Mouse (Mus musculus) hindbrain, embryonic 15.5 days (tissue): ENCODE data around the gene Mrps10. TPM values are rescaled to one million over a fixed set of nuclear protein-coding genes. Genes with fewer than 3 reads are reported as not detected.
"Not testable (repeated sequence)": the region's sequence is repeated elsewhere in the genome, so short reads cannot be mapped to it uniquely, and the experiment has no call there.

Experiments used
- ATAC-seq: fragments of 200-750 bp; cut with Nextera tagmentation; 2 replicates; pipeline ENCODE4 v1.8.0; 2017; ENCODE audit warnings: low read depth, moderate number of reproducible peaks, moderate TSS enrichment; ENCODE audit not compliant: low FRiP score
- H3K27ac ChIP-seq: fragments of 300-500 bp; sonication (generic); replicated peaks from 2 replicates; pipeline ENCODE4 v1.5.1; 2015; ENCODE audit warnings: mild to moderate bottlenecking, inconsistent platforms
- H3K27me3 ChIP-seq: fragments of 300-500 bp; sonication (generic); 2 replicates; pipeline ENCODE4 v1.6.1; 2015; ENCODE audit warnings: control low read depth, inconsistent platforms
- H3K36me3 ChIP-seq: fragments of 300-500 bp; sonication (generic); 2 replicates; pipeline ENCODE4 v1.6.1; 2015; ENCODE audit warnings: control low read depth, inconsistent platforms
- H3K4me1 ChIP-seq: fragments of 300-500 bp; sonication (generic); replicated peaks from 2 replicates; pipeline ENCODE4 v1.6.1; 2015; ENCODE audit warnings: control low read depth, inconsistent platforms
- H3K4me2 ChIP-seq: fragments of 300-500 bp; sonication (generic); 2 replicates; pipeline ENCODE4 v1.6.1; 2015; ENCODE audit warnings: moderate library complexity, mild to moderate bottlenecking, inconsistent platforms
- H3K4me3 ChIP-seq: fragments of 300-500 bp; sonication (generic); 2 replicates; pipeline ENCODE4 v1.5.1; 2015; ENCODE audit warnings: mild to moderate bottlenecking, inconsistent platforms
- H3K9ac ChIP-seq: fragments of 300-500 bp; sonication (generic); 2 replicates; pipeline ENCODE4 v1.6.1; 2015; ENCODE audit warnings: inconsistent platforms
- H3K9me3 ChIP-seq: fragments of 300-500 bp; sonication (generic); 2 replicates; pipeline ENCODE4 v1.6.1; 2016; ENCODE audit warnings: control low read depth, inconsistent platforms
- WGBS: fragments of 180-500 bp; shearing (Covaris S2); methylation state at CpG from one replicate; pipeline ENCODE4 v1.1.7; 2015; 5-methylcytosine and 5-hydroxymethylcytosine counted together
- polyA plus RNA-seq: library from polyadenylated mRNA; unstranded; fragments of >200 nt; fragmentation: Nextera tagmentation; extraction: Ambion mirVana; gene quantifications from 2 replicates; pipeline ENCODE4 v1.2.1, GENCODE M21; 2015

The Mrps10 gene
- 66.4 and 70.3 TPM in 2 replicates for polyA plus RNA-seq

DNA sequence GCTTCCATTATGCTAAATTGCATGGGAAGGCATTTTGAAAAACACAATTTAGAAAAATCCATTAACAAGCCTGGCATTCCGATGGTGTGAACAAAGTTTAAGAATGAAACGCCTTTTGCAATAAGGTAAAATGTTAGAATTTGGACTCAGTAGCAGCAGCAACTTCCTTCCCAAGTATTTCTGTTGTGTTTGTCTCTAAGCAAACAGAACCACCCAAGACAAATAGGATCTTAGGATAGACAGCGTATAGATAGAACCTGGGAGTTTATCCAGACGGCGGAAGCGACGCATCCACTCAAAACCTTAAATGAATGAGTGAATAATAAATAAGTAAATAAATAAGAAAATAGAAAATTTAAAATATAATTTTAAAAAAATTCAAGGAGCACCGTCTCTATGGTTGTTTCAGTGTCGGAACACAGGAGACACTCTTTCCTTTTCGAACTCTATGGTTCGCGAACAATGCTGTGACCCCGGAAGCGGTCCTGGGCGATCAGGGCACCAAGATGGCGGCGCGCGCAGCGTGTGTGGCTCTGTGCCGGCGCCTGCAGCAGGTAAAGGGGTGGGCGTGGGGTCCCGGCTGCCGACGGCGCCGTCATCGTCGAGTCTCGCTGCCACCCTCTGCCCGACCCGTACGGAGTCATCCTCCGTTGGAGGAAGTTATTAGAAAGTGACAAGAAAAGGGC lies at the start of gene Mrps10:
Gene Mrps10 (plus strand): TSS at position 487 of the 686 bp plus-strand sequence.
- H3K4me1 ChIP-seq, result peaks cover 18% of the 10 kb centered on the region
- H3K9me3 ChIP-seq, result no peaks in the 10 kb centered on the region
- peak within 1 kb of the TSS; percentile 86 for H3K4me3 ChIP-seq
- peak within 1 kb of the TSS; percentile 88 for H3K27ac ChIP-seq
- 4% methylated on average over 35 of the region's 35 CpGs for WGBS
- peak within 1 kb of the TSS; percentile 87 for H3K4me2 ChIP-seq
- H3K9ac ChIP-seq, result peak within 1 kb of the TSS; percentile 68
- peak; percentile 94 for ATAC-seq
- H3K27me3 ChIP-seq, result peaks cover 6% of the 10 kb centered on the region
- peaks cover 11% of the 10 kb centered on the region; the same call in 1 of the 2 replicates for H3K36me3 ChIP-seq

DNA sequence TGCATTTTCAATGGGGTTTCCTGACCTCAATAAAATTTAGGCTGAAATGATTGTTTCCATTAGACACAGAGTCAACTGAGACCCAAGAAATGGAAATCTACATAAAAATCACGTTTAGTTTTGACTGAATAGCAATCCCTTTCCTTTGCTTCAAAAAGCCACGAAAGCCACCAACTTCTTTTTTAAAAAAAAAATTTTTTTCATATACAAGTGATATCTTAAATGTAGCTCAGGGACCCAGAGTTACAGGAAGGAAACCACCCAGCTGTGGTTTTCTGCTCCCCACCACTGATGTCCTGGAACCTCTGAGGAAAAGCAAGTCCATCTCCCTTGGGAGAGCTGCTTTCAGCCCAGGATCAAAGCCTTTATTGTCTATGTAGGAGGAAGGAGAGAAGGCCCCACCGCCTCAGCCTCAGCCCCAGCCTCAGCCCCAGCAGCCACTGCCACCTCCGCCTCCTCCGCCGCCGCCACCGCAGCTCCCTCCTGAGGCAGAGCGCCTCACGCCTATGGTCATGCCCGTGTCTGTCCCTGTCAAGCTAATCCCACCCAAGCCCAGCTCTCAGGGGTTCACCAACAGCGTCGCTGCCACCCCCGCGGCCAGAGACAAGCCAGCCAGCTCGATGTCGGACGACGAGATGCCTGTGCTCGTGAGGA lies 49.6 kb upstream of the Mrps10 start:
- Histone ChIP-seq H3K27me3 (no peaks in the 10 kb centered on the region), H3K9me3 (no peaks in the 10 kb centered on the region), H3K27ac (no peak overlapping the region), H3K4me3 (no peak overlapping the region), H3K9ac (no peak overlapping the region), H3K36me3 (peaks cover 16% of the 10 kb centered on the region), H3K4me1 (no peaks in the 10 kb centered on the region), H3K4me2 (no peak overlapping the region)
- 76% methylated on average over 20 of the region's 20 CpGs for WGBS
- ATAC-seq, result no peak

DNA sequence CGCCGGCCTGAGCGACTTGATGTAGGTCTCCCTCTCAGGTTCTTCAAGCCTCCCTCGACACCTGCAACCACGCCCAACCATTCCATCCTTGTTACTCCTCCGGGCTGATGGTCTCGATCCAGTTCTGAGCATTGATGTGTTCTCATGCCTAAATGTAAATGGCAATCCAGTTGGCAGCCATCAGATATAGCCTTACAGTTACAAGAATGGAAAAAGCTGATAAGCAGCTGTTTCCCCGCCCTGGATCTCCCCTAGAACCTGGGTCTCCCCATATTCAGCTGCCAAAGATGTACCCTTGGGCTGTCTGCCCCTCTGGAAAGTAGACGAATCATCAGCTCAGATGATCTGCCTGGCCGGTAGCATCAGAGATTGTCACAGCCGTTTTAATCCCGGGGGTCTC lies 48.9 kb upstream of the Mrps10 start:
- Histone ChIP-seq H3K27ac (no peak overlapping the region), H3K36me3 (peaks cover 11% of the 10 kb centered on the region)
- WGBS, result 94% methylated on average over 12 of the region's 12 CpGs

DNA sequence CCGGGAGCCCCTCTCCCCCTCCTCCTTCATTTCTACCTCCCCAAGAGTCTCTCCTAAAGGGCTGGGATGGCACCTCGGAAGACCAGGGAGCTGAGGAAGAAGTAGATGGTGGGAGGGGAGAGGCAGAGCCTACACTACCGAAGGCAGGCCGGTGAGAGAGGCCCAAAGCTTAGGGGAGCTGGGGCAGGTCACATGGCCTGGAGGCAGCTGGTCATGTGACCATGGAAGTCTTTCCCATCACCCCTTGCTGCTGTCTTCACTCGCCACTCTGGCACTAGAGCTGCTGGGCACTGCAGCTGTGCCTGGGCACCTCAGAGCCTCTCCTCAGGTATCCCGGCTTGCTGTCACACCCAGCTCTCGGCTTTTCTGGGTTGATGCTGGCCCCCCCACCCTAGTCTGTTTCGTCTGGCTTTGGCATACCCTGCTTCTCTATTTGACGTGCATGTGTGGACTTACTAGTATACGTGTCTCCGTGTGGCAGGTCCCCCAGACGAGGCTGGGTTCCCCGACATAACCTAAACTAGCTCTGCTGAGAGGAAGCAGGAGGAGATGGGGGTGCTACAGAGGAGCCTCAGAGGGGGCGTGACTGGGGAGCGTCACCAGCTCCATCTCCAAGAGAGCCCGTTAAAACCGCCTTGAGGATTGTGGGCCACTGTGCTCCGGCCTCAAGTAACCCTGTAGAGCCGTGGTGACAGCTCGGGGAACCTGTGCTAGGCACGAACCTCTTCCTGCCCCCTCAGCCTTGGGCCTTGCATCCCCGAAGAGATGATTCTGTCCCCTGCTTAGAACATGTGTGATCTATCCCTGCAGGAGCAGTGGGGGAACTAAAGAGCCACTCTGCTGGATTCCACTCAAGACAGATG lies 46.3 kb upstream of the Mrps10 start:
- no peak overlapping the region for H3K4me3 ChIP-seq
- ATAC-seq, result no peak
- H3K9me3 ChIP-seq, result no peaks in the 10 kb centered on the region
- 90% methylated on average over 22 of the region's 22 CpGs for WGBS
- H3K4me2 ChIP-seq, result no peak overlapping the region
- H3K27ac ChIP-seq, result no peak overlapping the region
- no peak overlapping the region for H3K9ac ChIP-seq
- no peaks in the 10 kb centered on the region for H3K4me1 ChIP-seq
- H3K27me3 ChIP-seq, result no peaks in the 10 kb centered on the region
- peaks cover 10% of the 10 kb centered on the region for H3K36me3 ChIP-seq

More for the DNA sequence above, 48.9 kb upstream of the Mrps10 start:
- H3K9me3 ChIP-seq, result no peaks in the 10 kb centered on the region
- no peak for ATAC-seq
- no peaks in the 10 kb centered on the region for H3K4me1 ChIP-seq
- H3K27me3 ChIP-seq, result no peaks in the 10 kb centered on the region
- no peak overlapping the region for H3K4me3 ChIP-seq
- H3K4me2 ChIP-seq, result no peak overlapping the region
- H3K9ac ChIP-seq, result no peak overlapping the region

DNA sequence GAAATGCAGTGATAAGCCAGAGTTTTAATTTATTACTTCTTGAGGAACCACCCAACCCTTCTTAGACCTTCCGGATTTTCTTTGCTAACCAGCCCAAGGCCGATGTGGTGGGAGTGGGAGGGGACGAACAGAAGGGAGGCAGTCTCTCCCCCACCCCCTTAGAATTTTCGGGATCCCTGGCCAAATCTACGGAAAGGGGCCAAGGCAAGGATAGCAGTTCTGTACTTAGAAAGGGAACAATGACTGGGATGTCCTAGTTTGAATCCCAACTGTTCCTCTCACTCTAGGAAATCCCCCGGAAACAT lies 45.7 kb upstream of the Mrps10 start:
- H3K36me3 ChIP-seq, result peaks cover 13% of the 10 kb centered on the region
- no peak for ATAC-seq
- no peak overlapping the region for H3K27ac ChIP-seq
- H3K4me3 ChIP-seq, result no peak overlapping the region
- H3K4me2 ChIP-seq, result no peak overlapping the region
- H3K27me3 ChIP-seq, result no peaks in the 10 kb centered on the region
- H3K9ac ChIP-seq, result no peak overlapping the region
- WGBS, result 94% methylated on average over 6 of the region's 6 CpGs
- H3K9me3 ChIP-seq, result no peaks in the 10 kb centered on the region
- no peaks in the 10 kb centered on the region for H3K4me1 ChIP-seq

DNA sequence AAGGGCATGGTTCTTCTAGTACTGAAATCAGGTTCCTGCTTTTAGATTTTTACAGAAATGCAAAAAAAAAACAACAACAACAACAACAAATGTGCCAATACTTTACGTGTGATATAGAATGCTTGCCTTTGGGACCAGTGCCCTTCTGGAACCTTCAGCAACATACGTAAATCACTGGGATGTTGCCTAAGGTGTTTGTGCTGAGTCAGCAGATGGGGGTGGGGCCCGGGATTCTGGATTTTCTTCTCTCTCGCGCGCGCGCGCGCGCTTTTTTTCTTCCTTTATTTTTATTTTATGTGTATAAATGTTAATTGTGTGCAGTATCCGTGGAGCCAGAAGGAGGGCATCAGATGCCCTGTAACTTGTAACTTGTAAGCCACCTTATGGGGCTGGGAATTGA lies 41.1 kb upstream of the Mrps10 start:
- no peak for ATAC-seq
- no peak overlapping the region for H3K9ac ChIP-seq
- H3K36me3 ChIP-seq, result peaks cover 38% of the 10 kb centered on the region
- H3K4me2 ChIP-seq, result no peak overlapping the region
- H3K9me3 ChIP-seq, result no peaks in the 10 kb centered on the region
- H3K27me3 ChIP-seq, result no peaks in the 10 kb centered on the region
- no peak overlapping the region for H3K4me3 ChIP-seq
- H3K27ac ChIP-seq, result no peak overlapping the region
- 94% methylated on average over 12 of the region's 12 CpGs for WGBS
- H3K4me1 ChIP-seq, result 0 out of 2 replicates have a peak, but pooled peaks cover 7% of the 10 kb centered on the region

DNA sequence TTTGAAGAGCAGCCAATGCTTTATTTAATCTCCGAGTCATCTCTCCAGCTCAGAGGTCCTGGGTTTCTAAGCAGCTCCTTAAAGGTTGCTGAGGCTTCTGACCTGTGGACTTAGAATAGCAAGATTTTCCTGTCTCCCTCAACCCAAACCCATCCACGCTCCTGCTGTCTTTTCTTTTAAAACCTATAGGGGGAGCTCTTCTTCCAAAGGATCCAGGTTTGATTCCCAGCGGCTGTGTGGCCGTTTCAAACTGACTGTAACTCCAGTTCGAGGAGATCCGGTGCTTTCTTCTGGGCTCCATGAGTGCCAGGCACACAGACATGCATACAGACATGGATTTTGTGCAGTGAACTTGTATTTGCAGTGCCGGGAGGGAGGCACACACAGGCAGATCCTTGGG lies 40.7 kb upstream of the Mrps10 start:
- Histone ChIP-seq H3K9ac (no peak overlapping the region), H3K36me3 (peaks cover 38% of the 10 kb centered on the region), H3K4me2 (no peak overlapping the region), H3K4me3 (no peak overlapping the region), H3K9me3 (no peaks in the 10 kb centered on the region), H3K27me3 (no peaks in the 10 kb centered on the region), H3K4me1 (0 out of 2 replicates have a peak, but pooled peaks cover 7% of the 10 kb centered on the region), H3K27ac (no peak overlapping the region)
- no peak for ATAC-seq
- WGBS, result 72% methylated on average over 7 of the region's 7 CpGs

DNA sequence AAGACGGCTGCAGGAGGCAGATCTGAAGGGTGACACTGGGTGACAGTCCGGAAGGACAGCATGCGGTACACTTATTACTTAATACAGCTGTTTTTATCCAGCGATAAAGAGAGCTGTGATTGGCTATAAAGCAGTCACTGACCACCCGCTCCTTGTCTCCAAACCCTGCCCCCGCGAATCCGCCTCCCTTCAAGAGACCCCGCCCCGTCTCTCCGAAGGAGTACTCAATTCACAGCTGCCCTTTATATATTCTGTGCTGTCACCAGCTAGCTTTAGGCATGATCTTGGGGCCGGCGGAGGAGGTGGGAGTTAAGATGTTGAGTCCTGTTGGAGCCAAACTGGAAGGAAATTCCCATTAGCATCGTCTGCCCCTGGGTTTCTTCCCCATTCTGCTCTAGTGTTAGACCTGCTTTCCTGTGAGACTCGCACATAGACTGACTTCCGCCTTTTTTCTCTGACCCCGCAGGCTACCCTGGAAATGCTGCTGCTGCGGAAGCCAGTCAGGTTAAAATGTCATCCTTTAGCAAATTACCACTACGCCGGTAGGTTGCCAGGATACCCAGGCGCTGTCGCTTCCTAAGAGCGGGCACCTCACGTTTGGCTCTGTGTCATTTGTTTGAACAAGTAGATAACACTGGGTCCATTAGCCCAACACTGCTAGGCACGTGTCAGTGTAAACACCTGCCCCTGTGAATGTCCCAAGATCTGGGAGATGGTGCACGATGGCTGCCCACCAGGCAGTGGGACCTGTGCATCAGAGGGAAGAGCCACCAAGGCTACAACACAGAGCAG lies 39.9 kb upstream of the Mrps10 start:
- H3K36me3 ChIP-seq, result peaks cover 38% of the 10 kb centered on the region
- H3K4me3 ChIP-seq, result no peak overlapping the region
- H3K27ac ChIP-seq, result no peak overlapping the region
- no peaks in the 10 kb centered on the region for H3K27me3 ChIP-seq
- H3K9me3 ChIP-seq, result no peaks in the 10 kb centered on the region
- WGBS, result 91% methylated on average over 26 of the region's 26 CpGs
- no peak overlapping the region for H3K9ac ChIP-seq
- no peak overlapping the region for H3K4me2 ChIP-seq
- ATAC-seq, result no peak
- 0 out of 2 replicates have a peak, but pooled peaks cover 14% of the 10 kb centered on the region for H3K4me1 ChIP-seq

DNA sequence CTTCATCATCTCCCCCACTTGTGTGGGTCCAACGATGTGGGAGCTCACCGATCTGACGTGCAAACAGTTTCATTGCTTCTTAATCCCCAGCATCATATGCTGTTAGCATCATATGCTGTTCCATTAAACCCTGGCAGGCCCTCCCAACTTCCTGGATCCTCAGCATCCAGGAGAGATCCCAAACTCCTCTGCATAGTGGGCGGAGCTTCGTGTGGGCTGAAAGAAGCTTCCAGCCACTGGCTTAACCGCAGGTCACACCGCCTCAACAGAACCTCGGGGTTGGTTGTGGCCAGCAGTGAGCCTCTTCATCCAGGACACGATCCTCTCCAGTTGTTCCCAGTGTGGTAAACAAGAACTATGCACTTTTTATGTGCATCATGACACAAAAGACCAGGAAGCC lies 38.1 kb upstream of the Mrps10 start:
- 0 out of 2 replicates have a peak, but pooled peaks cover 17% of the 10 kb centered on the region for H3K4me1 ChIP-seq
- H3K4me2 ChIP-seq, result no peak overlapping the region
- H3K27ac ChIP-seq, result no peak overlapping the region
- 92% methylated on average over 9 of the region's 9 CpGs for WGBS
- H3K27me3 ChIP-seq, result no peaks in the 10 kb centered on the region
- no peak overlapping the region for H3K9ac ChIP-seq
- H3K9me3 ChIP-seq, result no peaks in the 10 kb centered on the region
- H3K36me3 ChIP-seq, result peaks cover 38% of the 10 kb centered on the region
- no peak for ATAC-seq
- no peak overlapping the region for H3K4me3 ChIP-seq

DNA sequence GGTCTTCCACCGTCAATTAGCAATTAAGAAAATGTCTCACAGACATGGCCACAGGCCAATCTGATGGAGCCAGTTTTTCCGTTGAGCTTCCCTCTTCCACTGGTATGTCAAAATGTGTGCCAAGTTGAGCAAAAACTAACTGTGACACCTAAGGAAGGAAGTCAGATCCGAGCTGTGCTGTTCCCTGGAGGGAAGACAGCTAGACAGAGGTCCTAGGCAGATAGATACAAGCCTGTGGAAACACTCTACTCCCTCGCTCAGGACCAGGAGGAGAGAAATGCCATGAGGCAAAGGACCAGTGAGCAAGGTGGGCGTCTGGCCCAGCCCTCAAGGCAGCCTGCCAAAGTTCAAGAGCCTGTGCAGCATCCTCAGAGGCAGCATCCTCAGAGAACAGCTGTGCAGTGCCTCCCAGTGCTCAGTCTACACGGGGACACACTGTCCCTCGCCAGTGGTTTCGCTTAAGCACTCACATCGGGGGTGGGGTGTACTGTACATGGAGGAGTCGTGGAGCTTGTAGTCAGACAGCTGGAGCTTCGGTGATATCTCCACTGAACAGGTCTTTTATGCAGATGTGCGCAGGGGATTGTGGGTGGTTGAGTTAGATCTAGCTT lies 36.6 kb upstream of the Mrps10 start:
- Histone ChIP-seq H3K27me3 (no peaks in the 10 kb centered on the region), H3K9ac (no peak overlapping the region), H3K27ac (no peak overlapping the region), H3K4me2 (no peak overlapping the region), H3K4me3 (no peak overlapping the region), H3K4me1 (0 out of 2 replicates have a peak, but pooled peaks cover 17% of the 10 kb centered on the region), H3K9me3 (no peaks in the 10 kb centered on the region), H3K36me3 (peaks cover 30% of the 10 kb centered on the region)
- 77% methylated on average over 12 of the region's 12 CpGs for WGBS
- ATAC-seq, result peak; percentile 68; the same call in 1 of the 2 replicates

DNA sequence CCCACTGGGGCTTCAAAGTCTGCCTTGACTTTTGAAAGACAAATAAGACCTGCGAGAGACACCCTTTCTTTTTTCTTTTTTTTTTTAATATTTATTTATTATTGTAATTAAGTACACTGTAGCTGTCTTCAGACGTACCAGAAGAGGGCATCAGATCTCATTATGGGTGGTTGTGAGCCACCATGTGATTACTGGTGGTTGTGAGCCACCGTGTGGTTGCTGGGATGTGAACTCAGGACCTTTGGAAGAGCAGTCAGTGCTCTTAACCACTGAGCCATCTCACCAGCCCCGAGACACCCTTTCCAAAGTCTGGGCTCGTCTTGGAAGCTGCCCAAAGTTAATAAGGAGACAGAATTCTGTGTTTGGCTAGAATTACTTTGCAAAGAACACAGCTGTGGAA lies 36.0 kb upstream of the Mrps10 start:
- Histone ChIP-seq H3K4me1 (0 out of 2 replicates have a peak, but pooled peaks cover 17% of the 10 kb centered on the region), H3K27ac (0 out of 2 replicates have a peak overlapping the region, but pooled peaks have one; percentile 1), H3K36me3 (peaks cover 29% of the 10 kb centered on the region)
- not testable (repeated sequence) for H3K27me3 ChIP-seq, H3K9me3 ChIP-seq, H3K9ac ChIP-seq, ATAC-seq, H3K4me2 ChIP-seq, H3K4me3 ChIP-seq
- WGBS, result 53% methylated on average over 5 of the region's 5 CpGs
